Mouse (Mus musculus): Measurements from ENCODE around the gene Dcun1d4. TPM values are rescaled to one million over a fixed set of nuclear protein-coding genes. Genes with fewer than 3 reads are reported as not detected.

Dcun1d4 gene
- polyA plus RNA-seq, 1 experiment from 2014 or later: 24.1 TPM

DNA sequence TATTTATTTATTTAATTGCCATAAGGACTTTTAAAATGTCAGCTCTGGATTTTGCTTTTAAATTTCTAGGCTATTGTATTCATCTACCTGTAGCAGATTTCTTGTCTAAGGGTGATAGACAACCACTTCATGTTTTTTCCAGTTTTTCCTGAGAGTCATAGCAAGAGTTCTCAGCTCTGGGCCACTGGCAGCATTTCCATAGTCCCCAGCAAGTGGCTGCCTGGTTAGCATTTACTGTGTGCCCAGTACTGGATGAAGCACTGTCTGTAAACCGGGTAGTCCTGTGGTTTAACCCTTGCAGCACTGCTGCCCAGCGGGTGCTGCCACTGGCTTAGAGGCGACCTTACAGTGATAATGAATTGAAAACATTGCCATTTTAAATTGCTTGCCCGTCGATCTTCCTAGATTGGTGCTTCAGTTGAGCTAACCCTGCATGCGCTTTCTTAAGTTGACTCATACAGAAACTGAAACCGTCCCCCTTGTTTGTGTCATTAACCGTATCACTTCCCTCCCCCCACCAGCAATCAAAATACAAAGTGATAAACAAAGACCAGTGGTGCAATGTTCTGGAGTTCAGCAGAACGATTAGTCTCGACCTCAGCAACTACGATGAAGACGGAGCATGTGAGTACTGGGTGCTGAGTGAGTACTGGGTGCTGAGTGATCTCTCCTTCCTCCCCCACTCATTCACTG lies 76.1 kb downstream of the Dcun1d4 start:
- Histone ChIP-seq H3K36me3 (ENCODE audit: insufficient read depth, low read length) (peaks cover 27% of the 10 kb centered on the region), H3K4me3 (ENCODE audit: low read length) (no peak overlapping the region), H3K9ac (replicated peaks; ENCODE audit: low read length) (no peak overlapping the region), H3K9me3 (ENCODE audit: low read length) (no peaks in the 10 kb centered on the region), H3K4me1 (ENCODE audit: insufficient read depth, low read length) (no peaks in the 10 kb centered on the region), H3K4me2 (replicated peaks; ENCODE audit: low read depth, low read length) (no peak overlapping the region), H3K27ac (ENCODE audit: low read length) (no peak overlapping the region), H3K27me3 (ENCODE audit: insufficient read depth, low read length) (no peaks in the 10 kb centered on the region)
- 82% methylated on average over 12 of the region's 12 CpGs for WGBS
- ATAC-seq (ENCODE audit: low FRiP score, low TSS enrichment): no peak

DNA sequence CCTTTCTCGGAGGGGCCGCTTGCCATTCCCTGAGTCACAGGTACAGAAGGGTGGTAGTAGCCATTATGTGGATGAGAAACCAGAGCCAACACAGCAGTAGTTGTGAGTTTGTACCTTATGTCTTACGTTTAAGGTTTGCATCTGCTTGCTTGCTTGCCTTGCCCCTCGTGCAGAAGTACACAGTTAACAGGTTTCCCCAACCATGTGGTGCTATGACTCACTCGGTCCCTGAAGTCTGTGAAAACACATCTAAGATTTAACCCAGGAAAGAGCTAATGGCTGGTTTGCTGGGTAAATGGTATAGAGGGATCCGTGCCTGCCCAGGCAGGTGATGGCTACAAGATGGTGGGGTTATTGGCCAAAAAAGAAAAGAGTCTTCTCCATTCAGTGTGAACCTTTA lies 78.0 kb downstream of the Dcun1d4 start:
- ATAC-seq (ENCODE audit: low FRiP score, low TSS enrichment): no peak
- Histone ChIP-seq H3K27me3 (ENCODE audit: insufficient read depth, low read length) (no peaks in the 10 kb centered on the region), H3K4me3 (ENCODE audit: low read length) (no peak overlapping the region), H3K4me2 (replicated peaks; ENCODE audit: low read depth, low read length) (no peak overlapping the region), H3K9ac (replicated peaks; ENCODE audit: low read length) (no peak overlapping the region), H3K27ac (ENCODE audit: low read length) (no peak overlapping the region), H3K9me3 (ENCODE audit: low read length) (no peaks in the 10 kb centered on the region), H3K36me3 (ENCODE audit: insufficient read depth, low read length) (peaks cover 23% of the 10 kb centered on the region), H3K4me1 (ENCODE audit: insufficient read depth, low read length) (no peaks in the 10 kb centered on the region)
- WGBS: 89% methylated on average over 6 of the region's 6 CpGs

DNA sequence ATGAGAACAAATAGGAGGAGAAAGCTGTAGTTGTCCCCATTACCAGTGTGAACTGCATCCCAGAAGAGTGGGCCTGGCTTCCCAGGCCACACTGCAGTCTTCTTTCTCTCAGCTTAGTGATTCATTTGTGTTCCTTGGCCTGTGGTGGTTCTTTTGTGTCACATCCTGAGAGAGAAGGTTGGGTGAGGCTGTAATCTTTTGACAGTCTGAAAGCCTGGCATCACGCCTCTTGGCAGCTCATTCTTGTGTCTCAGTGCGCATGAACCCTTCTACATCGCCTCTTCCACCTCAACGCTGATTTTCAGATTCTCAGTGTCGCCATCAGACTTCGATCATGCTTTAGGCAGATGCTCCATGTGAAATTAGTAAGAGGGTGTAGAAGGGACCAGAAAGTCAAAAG lies 83.2 kb downstream of the Dcun1d4 start:
- no peak overlapping the region for H3K9ac ChIP-seq (replicated peaks; ENCODE audit: low read length)
- no peaks in the 10 kb centered on the region for H3K9me3 ChIP-seq (ENCODE audit: low read length)
- no peak overlapping the region for H3K4me3 ChIP-seq (ENCODE audit: low read length)
- H3K27me3 ChIP-seq (ENCODE audit: insufficient read depth, low read length): no peaks in the 10 kb centered on the region
- 92% methylated on average over 6 of the region's 6 CpGs for WGBS
- no peaks in the 10 kb centered on the region for H3K4me1 ChIP-seq (ENCODE audit: insufficient read depth, low read length)
- H3K4me2 ChIP-seq (replicated peaks; ENCODE audit: low read depth, low read length): no peak overlapping the region
- H3K36me3 ChIP-seq (ENCODE audit: insufficient read depth, low read length): peaks cover 12% of the 10 kb centered on the region; the same call in 1 of the 2 replicates
- H3K27ac ChIP-seq (ENCODE audit: low read length): no peak overlapping the region
- no peak for ATAC-seq (ENCODE audit: low FRiP score, low TSS enrichment)

DNA sequence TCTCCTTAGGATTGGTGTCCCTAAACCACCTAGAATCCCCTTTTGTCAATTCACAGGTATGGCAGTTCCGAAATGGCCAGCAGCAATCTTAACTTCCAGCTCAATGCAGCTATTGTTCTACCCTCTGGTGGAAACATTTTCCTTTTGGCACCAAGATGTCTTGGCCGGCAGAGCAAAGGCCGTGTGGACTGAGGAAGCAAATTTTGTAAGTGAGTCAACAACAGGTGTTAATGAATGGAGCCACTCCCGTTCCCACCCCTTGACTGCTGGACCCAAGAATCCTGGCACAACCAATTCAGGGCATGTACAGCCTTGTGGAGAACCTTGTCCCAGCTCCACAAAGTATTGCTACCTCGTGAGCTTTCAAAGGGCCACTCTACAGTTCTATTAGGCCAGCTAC lies 85.3 kb downstream of the Dcun1d4 start:
- Histone ChIP-seq H3K36me3 (ENCODE audit: insufficient read depth, low read length) (0 out of 2 replicates have a peak, but pooled peaks cover 3% of the 10 kb centered on the region), H3K9ac (replicated peaks; ENCODE audit: low read length) (no peak overlapping the region), H3K27me3 (ENCODE audit: insufficient read depth, low read length) (no peaks in the 10 kb centered on the region), H3K4me3 (ENCODE audit: low read length) (no peak overlapping the region), H3K4me1 (ENCODE audit: insufficient read depth, low read length) (no peaks in the 10 kb centered on the region), H3K4me2 (replicated peaks; ENCODE audit: low read depth, low read length) (no peak overlapping the region), H3K9me3 (ENCODE audit: low read length) (no peaks in the 10 kb centered on the region), H3K27ac (ENCODE audit: low read length) (no peak overlapping the region)
- WGBS: 77% methylated on average over 5 of the region's 5 CpGs
- ATAC-seq (ENCODE audit: low FRiP score, low TSS enrichment): no peak

DNA sequence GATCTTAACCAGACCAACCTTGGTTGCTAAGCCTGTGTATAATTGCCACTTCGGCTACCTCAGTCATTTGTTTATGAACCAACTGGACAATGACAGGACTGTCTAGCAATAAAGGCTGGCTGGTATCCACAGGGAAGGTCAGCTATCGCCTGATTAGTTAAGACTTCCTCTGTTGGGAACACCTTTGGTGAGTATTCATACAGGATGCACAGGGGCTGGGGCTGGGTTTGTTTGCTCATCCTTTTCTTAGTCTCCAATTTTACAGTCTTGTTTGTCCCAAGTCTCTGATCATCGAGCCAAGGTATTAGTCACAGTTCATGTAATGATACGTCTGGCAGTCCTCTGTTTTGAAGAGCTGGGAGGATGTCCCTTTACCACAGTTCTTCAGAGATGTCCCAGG lies 86.1 kb downstream of the Dcun1d4 start:
- Histone ChIP-seq H3K27ac (ENCODE audit: low read length) (no peak overlapping the region), H3K9ac (replicated peaks; ENCODE audit: low read length) (no peak overlapping the region), H3K9me3 (ENCODE audit: low read length) (no peaks in the 10 kb centered on the region), H3K4me3 (ENCODE audit: low read length) (no peak overlapping the region), H3K36me3 (ENCODE audit: insufficient read depth, low read length) (no peaks in the 10 kb centered on the region), H3K4me2 (replicated peaks; ENCODE audit: low read depth, low read length) (no peak overlapping the region), H3K4me1 (ENCODE audit: insufficient read depth, low read length) (no peaks in the 10 kb centered on the region), H3K27me3 (ENCODE audit: insufficient read depth, low read length) (no peaks in the 10 kb centered on the region)
- ATAC-seq (ENCODE audit: low FRiP score, low TSS enrichment): no peak
- 74% methylated on average over 4 of the region's 4 CpGs for WGBS

DNA sequence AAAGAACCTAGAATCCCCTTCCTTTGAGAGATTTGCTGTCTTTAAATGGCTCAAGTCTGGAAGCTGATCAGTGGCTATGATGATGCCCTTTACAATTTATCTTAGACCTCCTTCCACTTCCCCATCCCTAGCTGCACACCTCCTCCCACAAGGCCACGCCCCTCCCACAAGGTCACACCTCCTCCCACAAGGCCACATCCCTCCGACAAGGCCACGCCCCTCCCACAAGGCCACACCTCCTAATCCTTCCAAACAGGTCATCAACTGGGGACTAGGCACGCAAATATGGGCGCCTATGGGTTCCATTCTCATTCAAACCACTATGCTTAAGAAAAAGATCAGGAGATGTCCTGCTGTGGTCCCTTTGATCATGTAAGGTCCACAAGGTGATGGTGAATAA lies 88.4 kb downstream of the Dcun1d4 start:
- no peak overlapping the region for H3K27ac ChIP-seq (ENCODE audit: low read length)
- H3K4me3 ChIP-seq (ENCODE audit: low read length): no peak overlapping the region
- no peaks in the 10 kb centered on the region for H3K27me3 ChIP-seq (ENCODE audit: insufficient read depth, low read length)
- ATAC-seq (ENCODE audit: low FRiP score, low TSS enrichment): no peak
- H3K4me2 ChIP-seq (replicated peaks; ENCODE audit: low read depth, low read length): no peak overlapping the region
- H3K9ac ChIP-seq (replicated peaks; ENCODE audit: low read length): no peak overlapping the region
- 73% methylated on average over 5 of the region's 5 CpGs for WGBS
- no peaks in the 10 kb centered on the region for H3K4me1 ChIP-seq (ENCODE audit: insufficient read depth, low read length)
- no peaks in the 10 kb centered on the region for H3K36me3 ChIP-seq (ENCODE audit: insufficient read depth, low read length)
- H3K9me3 ChIP-seq (ENCODE audit: low read length): no peaks in the 10 kb centered on the region

DNA sequence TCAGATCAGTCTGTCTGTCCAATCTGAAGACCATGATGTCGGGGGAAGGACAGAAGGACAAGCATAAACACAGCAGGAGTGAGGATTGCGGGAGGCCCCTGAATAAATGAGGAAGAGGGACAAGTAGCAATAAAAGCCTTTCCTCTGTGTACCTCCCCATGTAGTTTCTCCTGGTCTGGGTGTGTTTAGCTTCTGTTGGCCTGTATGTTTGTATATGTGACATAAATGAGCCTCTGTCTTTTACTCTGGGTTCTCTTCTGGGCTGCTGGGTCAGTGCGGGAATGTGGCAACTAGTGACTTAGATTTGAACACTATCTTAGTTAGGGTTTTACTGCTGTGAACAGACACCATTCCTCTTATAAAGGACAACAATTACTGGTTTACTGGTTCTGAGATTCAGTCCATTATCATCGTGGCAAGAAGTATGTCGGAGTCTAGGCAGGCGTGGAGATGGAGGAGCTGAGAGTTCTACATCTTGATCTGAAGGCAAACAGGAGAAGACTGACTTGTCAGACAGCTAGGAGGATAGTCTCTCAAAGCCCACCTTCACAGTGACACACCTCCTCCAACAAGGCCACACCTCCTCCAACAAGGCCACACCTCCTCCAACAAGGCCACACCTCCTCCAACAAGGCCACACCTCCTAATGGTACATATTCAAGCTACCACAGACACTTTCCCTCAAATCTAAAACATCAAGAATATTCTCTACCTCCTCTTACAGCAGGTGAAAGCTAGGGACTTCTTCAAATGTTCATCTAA lies 90.8 kb downstream of the Dcun1d4 start:
- H3K27me3 ChIP-seq (ENCODE audit: insufficient read depth, low read length): no peaks in the 10 kb centered on the region
- no peaks in the 10 kb centered on the region for H3K9me3 ChIP-seq (ENCODE audit: low read length)
- WGBS: 87% methylated on average over 6 of the region's 6 CpGs
- H3K9ac ChIP-seq (replicated peaks; ENCODE audit: low read length): no peak overlapping the region
- H3K36me3 ChIP-seq (ENCODE audit: insufficient read depth, low read length): no peaks in the 10 kb centered on the region
- H3K27ac ChIP-seq (ENCODE audit: low read length): no peak overlapping the region
- H3K4me1 ChIP-seq (ENCODE audit: insufficient read depth, low read length): no peaks in the 10 kb centered on the region
- no peak for ATAC-seq (ENCODE audit: low FRiP score, low TSS enrichment)
- H3K4me2 ChIP-seq (replicated peaks; ENCODE audit: low read depth, low read length): no peak overlapping the region
- no peak overlapping the region for H3K4me3 ChIP-seq (ENCODE audit: low read length)

DNA sequence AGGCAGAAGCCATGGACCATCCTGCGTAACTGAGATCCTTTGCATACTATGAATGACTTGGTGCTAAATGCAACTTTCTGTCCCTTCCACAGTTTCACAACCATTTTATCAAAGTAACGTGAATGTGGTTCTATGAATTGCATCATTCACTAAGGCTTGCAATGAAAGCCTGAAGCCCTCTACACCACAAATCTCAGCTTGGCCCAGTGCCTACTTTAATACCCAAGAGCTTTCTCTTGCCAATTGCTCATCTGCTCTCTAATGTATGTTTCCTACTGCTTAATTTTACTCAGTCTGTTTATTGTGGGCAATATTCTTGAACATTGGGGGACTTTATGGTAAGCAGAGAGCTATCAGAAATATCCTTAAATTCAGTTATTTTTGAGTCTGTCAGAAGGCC lies 92.0 kb downstream of the Dcun1d4 start:
- H3K4me3 ChIP-seq (ENCODE audit: low read length): no peak overlapping the region
- no peaks in the 10 kb centered on the region for H3K27me3 ChIP-seq (ENCODE audit: insufficient read depth, low read length)
- WGBS: 89% methylated on average over 2 of the region's 2 CpGs
- H3K9me3 ChIP-seq (ENCODE audit: low read length): no peaks in the 10 kb centered on the region
- no peak overlapping the region for H3K27ac ChIP-seq (ENCODE audit: low read length)
- no peak overlapping the region for H3K4me2 ChIP-seq (replicated peaks; ENCODE audit: low read depth, low read length)
- no peaks in the 10 kb centered on the region for H3K36me3 ChIP-seq (ENCODE audit: insufficient read depth, low read length)
- ATAC-seq (ENCODE audit: low FRiP score, low TSS enrichment): no peak
- H3K4me1 ChIP-seq (ENCODE audit: insufficient read depth, low read length): no peaks in the 10 kb centered on the region
- H3K9ac ChIP-seq (replicated peaks; ENCODE audit: low read length): no peak overlapping the region

DNA sequence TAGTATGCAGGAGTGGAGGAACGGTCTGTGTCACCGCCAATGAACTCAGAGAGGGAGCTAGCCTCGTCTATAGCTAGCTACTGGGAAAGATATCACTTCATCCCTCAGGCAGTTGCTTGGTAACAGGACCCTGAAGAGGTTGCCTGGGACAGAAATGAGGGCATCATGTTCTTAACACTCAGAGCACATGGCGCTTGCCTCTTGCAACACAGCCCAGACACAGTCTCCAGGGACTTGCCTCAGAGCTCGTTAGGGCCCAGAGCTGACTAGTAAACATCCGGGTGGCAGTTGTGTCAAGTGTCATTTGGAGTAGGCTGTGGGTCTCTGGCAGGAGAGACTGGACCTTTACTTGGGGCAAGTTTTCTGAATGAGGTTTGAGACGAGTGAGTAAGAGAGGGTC lies 93.0 kb downstream of the Dcun1d4 start:
- Histone ChIP-seq H3K4me3 (ENCODE audit: low read length) (no peak overlapping the region), H3K27ac (ENCODE audit: low read length) (no peak overlapping the region), H3K27me3 (ENCODE audit: insufficient read depth, low read length) (no peaks in the 10 kb centered on the region), H3K36me3 (ENCODE audit: insufficient read depth, low read length) (no peaks in the 10 kb centered on the region), H3K4me1 (ENCODE audit: insufficient read depth, low read length) (no peaks in the 10 kb centered on the region), H3K9me3 (ENCODE audit: low read length) (no peaks in the 10 kb centered on the region), H3K9ac (replicated peaks; ENCODE audit: low read length) (no peak overlapping the region), H3K4me2 (replicated peaks; ENCODE audit: low read depth, low read length) (no peak overlapping the region)
- ATAC-seq (ENCODE audit: low FRiP score, low TSS enrichment): no peak
- WGBS: 73% methylated on average over 7 of the region's 7 CpGs

DNA sequence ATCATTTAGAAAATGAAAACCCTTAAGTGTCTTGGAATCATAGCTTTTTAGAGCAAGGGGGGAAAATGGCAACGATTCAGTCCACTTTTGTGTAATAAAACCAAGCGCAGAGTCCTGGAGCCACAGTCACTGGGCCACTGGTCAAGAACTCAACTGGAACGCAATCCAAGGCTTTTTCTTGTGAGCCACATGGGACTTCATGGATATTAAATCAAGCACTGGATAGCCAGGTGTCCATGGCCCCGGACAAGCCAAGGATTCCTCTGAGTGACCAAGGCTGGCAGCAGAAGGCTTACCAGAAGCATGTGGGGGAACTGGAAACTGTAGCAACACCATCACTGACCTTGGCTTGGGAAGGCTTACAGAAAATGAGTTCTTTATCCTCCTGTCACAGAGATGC lies 93.8 kb downstream of the Dcun1d4 start:
- H3K4me1 ChIP-seq (ENCODE audit: insufficient read depth, low read length): no peaks in the 10 kb centered on the region
- ATAC-seq (ENCODE audit: low FRiP score, low TSS enrichment): no peak
- no peaks in the 10 kb centered on the region for H3K27me3 ChIP-seq (ENCODE audit: insufficient read depth, low read length)
- no peak overlapping the region for H3K4me2 ChIP-seq (replicated peaks; ENCODE audit: low read depth, low read length)
- H3K27ac ChIP-seq (ENCODE audit: low read length): no peak overlapping the region
- no peak overlapping the region for H3K4me3 ChIP-seq (ENCODE audit: low read length)
- H3K9me3 ChIP-seq (ENCODE audit: low read length): no peaks in the 10 kb centered on the region
- no peaks in the 10 kb centered on the region for H3K36me3 ChIP-seq (ENCODE audit: insufficient read depth, low read length)
- no peak overlapping the region for H3K9ac ChIP-seq (replicated peaks; ENCODE audit: low read length)
- 71% methylated on average over 4 of the region's 4 CpGs for WGBS
